Mouse (Mus musculus) kidney, postnatal 36 days (tissue): ENCODE measurements around the gene Pcnp.

Experiments
- DNase-seq, 2 experiments: peaks; one replicate each; pipeline ENCODE4 v3.0.0; 2021 to 2022; ENCODE audit warnings: mixed read lengths in 2 of 2

Pcnp gene

DNA sequence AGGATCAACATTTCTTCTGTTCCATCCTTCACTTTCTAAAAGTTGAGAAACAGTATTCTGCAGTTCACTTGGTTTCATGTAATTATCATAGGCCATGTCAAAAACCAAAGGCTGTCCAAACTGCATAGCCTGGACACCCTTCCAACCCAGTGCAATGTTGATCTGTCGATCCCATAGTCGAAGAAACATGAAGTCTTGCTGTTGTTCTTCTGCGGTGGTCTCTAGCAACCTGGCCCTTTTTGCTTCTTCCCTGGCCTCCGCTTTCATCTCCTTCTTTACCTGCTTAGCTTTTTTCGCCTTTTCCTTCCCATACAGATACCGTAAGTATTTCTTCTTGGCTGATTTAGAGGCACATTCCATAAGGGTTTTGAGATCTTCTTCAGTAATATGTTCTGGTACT is 5.0 kb upstream of the Pcnp start:
- DNase-seq = no peak

DNA sequence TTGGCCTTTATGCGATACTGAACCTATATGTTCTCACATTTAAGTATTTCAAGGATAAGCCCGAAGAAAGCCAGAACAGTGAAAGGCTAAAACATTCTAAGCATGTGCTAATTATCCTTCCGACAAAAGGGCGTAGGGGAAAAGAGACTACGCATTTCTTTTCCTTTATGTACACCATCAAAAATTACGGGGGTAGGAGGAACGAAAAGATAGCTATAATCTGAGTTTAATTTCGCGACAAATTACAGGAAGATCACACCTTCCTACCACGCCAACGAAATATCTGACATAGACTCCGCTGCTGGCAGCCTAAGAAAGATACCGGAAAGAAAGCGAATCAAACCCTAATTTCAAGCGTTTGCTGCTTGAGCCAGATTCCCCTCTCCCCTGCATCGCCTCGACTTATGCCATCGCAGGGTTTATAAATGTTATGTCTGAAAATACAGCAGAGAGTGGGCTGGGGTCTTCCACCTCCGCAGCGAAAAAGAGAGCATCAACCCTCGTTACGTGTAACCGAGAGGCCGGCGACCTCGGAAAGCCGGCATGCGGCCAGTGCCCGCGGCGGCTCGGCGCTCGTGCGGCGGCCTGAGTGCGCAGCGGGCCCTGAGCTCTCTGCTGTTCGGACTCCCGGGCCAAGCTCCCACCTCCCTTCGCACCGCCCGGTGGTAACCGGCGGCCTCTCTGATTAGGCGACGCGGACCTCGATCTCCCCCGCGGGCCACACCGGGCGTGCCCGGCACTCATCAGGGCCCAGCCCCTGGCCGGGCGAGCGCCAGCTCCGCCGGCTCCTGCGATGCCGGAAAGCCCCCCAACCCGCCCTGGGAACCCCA is 602 bp downstream of the Pcnp start:
- DNase-seq = peak; percentile 73 to 76

DNA sequence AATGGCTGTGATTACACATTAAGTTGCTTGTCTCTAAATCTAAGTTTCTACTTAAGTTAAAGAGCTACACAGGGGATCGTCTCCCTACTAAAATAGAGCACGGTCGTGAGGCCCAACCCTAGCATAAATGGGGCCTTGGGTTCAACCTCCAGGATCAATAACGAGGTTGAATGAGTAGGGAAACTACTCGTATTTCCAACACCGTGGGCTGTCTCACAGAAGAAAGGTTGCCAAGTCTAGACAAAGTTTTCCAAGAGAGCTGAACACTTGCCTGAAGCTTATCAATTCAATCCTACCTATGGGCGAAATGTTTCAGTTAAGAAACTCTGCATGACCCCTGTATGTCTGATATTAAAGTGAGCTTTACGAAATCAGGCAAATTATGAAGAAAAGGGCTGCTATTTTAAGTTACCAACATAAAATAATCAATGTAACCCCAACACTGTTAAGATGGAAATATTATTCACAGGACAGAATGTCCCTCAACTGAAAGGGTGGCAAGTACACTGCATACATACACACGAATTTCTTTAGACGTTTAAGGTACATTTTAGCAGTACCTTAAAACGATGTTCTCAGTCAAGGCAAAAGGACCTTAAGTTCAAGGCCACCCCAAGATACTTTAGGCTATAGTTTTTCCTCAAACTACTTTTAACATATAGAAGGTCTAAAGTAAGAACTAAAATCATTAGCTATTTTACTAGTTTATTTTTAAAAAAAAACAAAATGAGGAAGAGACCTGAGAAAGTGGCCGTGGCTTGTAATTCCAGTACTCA is 1.5 kb downstream of the Pcnp start:
- DNase-seq = no peak

DNA sequence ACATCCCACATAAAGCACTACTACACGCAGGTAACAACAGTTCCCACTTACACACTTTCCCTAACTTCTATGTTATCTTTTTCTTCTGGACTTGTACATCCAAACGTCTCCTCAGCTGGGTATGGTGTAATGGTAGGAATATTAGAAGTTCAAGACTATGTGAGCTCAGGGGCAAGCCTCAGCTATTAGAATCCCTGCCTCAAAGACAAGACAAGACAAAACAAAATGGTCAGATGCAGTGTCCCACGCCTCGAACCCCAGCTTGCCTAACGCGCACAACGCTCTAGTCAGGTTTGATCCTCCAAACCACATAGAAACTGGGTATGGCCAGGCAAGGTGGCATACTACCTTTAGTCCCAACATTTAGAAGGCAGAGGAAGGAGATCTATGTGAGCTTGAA is 9.9 kb downstream of the Pcnp start:
- no peak for DNase-seq

DNA sequence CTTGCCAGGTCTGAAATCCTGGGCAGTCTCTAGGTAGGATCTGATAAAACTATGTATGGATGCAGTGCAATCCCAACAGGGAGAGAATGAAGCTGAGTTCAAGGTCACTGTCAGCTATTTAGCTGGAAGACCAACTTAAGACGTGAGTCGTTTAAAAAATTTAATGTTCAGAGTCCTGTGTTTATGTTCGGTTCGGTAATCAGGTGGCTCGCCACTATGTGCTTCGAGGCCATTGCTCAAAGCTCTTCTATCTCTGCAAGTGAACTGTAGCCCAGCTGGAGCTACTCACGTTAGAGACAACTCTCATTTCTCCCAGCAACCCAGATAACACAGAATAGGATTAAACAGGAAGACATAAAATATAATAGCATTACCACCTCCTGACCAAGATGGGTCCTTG is 15.5 kb downstream of the Pcnp start:
- no peak for DNase-seq

DNA sequence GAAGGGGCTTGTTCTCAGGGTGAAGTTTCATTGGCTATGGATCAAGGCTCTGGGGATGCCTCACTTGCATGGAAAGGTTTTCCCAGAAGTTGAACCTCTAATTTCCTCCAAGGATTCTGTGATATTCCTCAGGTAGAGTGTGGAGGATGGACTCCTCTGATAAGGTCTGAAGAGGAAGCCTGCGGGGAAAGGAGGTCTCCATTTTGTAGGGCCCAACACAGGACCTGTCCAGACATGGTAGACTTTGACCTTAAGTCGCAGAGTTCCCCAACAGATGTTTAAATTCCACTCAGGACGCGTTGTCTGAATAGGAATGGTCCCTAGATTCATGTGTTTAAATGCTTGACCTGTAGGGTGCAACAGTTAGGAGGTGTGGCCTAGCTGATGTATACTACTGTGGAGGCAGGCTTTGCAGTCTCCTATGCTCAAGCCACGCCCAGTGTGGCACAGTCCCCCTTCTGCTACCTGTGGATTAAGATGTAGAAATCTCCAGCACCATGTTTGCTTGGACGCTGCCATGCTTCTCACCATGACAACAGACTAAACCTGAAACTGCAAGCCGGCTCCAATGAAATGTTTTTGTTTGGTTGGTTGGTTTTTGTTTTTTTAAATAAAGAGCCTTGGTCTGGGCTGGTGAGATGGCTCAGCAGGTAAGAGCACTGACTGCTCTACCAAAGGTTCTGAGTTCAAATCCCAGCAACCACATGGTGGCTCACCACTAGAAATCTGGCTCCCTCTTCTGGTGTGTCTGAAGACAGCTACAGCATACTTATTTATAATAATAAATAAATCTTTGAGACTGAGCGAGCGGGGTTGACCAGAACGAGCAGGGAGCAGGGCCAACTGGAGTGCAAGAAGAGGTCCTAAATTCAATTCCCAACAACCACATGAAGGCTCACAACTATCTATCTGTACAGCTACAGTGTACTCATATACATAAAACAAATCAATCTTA is 16.5 kb downstream of the Pcnp start:
- no peak for DNase-seq

DNA sequence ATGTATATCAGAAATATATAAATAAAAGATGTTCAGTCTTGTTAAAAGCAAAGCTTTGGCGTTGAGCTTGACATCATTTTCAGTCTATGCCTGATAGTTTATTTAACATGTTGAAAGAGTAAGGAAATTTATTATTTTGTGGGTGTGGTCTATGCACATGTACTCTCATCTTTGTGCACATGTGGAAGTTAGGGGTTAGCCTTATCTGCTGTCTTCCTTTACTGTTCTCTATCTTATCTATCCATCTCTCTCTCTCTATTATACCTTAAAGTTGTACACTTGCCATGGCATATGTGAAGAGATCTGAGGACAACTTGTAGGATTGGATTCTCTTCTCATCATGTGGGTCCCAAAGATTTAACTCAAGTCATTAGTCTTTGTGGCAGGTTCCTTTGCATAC is 20.7 kb downstream of the Pcnp start:
- DNase-seq = no peak

DNA sequence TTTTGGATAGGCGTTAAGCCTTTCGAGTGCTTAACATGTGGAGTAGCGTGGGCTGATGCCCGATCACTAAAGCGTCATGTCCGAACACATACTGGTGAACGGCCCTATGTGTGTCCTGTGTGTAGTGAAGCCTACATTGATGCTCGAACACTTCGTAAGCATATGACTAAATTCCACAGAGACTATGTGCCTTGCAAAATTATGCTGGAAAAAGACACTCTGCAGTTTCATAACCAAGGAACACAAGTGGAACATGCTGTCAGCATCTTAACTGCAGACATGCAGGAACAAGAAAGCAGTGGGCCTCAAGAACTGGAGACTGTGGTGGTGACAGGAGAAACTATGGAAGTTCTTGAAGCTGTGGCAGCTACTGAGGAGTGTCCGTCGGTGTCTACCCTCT is 22.7 kb downstream of the Pcnp start:
- DNase-seq = no peak

DNA sequence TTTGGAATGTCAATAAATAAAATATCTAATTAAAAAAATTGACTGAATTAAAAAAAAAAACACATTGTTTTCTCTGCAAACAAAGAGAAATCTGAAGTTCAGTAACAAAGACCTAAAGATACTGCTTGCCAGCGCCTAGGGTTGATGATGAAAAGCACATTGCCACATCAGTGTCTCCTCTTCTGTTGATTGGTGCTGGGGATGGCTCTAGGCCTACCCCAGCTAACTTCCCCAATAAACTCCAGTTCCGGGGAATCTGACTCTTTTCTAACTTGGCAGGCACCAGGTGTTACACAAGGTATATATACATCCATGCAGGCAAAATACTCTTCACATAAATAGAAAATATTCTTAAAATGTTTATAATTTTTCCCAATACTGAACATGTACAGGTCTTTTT is 35.3 kb downstream of the Pcnp start:
- no peak for DNase-seq

DNA sequence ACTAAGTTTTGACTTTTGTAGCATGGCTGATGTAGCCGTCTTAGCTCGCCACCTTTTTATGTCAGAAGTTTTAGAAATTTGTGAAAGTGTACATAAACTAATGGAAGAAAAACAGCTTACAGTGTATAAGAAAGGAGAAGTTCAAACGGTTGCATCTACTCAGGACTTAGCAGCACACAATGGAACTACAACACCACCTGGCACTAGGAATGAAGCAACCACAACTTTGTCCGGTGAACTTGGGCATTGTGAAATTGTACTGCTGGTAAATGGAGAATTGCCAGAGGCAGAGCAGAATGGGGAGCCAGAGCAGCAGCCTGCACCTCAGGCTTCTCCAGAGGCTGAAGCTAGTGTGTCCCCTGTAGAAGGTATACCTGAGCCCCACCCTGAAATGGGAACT is 39.2 kb downstream of the Pcnp start:
- DNase-seq = no peak

DNA sequence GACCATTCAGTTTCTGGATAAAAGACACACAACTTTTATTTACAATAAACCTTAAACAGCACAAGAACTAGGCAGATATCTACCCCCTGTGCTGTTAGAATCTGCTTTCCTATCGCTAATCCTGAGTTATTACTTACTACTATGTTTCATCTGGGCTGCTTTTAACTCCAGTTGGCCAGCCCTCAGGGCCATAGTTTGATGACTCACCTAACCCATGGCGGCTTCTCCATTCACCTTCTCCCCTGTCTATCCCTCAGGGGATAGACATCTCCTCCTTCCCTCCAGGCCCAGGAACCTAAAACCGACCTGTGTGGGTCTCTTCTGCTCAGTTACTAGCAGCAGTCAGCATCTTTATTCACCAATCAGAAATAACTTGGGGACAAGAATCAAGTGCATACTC is 43.5 kb downstream of the Pcnp start:
- DNase-seq = no peak

DNA sequence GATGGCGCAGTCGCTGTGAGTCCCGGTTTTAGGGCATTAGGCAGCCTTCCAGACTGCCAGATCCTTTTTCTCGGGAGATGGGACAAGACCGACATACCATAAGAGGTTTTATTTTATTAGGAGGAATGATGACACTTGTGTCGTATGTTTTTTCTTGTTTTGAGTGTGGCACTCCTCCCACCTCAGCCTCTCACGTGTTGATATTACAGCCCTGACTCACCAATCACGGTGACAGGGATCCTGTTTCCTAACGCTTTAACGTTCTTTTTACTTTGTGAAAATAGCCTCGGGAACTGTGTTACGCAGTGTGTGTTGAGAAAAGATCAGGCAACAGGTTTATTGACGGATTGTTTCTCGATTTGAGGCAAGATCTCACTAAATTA is 54.6 kb downstream of the Pcnp start:
- DNase-seq = peak; percentile 49 to 57

DNA sequence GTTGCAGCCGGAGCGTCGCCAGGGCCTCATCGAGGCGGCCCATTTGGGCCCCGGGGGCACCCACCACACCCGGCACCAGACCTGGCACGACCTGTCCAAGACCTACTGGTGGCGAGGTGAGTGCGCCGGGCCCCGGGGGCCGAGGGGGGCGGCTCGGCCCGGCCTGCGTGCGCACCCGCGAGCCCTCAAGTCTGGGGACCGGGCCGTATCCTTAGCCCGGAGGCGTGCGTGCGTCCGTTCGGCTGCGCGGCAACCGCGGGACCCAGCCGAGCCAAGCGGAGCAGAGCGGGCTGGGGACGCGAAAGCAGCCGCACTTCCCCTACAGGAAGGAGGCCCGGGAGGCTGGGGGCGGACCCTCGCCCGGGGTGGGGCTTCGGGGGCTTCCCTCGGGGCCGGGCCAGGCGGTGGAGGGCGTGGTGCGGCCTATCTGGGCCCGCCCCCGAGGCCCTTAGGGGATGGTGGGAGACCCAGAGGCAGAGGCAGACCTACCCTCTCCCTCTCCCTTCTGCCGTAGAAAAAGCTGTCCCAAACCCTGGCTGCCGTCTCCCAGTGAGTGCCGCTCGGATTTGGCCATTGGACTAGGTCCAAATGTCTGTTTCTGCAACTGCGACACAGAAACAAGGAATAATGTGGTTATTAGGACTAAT is 55.2 kb downstream of the Pcnp start:
- peak; percentile 94 to 97 for DNase-seq

DNA sequence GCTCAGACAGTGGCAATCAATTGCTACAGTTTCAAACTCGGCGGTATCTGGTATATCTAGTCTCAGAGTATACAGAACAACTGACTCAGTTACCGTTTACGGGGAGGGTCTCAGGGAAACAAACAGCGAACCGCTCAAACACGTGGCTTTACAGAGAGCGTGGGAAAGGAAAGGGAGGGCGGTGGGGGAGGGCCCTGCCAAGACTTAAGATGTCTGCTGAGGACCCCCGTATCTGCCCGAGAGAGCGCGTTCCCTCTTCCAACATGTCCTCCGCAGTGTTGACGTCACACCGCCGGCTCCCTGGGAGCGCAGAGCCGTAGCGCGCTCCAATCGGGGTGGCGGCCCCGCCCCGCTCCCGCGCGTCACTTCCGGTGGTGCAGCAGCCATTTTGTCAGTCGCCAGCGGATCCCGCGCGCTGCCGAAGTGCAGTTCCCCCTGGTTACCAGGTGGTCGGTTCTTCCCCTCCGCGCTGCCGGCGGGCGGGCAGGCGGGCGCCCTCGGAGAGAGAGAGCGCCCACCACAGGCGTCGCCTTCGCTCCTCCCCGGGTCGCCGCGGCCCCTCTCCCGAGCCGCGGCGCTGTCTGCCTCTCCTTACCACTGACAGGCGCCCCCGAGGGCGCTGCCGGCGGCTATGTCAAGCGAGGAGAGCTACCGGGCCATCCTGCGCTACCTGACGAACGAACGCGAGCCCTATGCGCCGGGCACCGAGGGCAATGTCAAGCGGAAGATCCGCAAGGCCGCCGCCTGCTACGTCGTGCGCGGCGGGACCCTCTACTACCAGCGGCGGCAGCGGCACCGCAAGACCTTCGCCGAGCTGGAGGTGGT is 55.9 kb downstream of the Pcnp start, which contains the start of gene Zbtb11:
Gene Zbtb11 (plus strand): TSS at position 453 of the 825 bp plus-strand sequence.
- DNase-seq = peak; percentile 99 to 100

DNA sequence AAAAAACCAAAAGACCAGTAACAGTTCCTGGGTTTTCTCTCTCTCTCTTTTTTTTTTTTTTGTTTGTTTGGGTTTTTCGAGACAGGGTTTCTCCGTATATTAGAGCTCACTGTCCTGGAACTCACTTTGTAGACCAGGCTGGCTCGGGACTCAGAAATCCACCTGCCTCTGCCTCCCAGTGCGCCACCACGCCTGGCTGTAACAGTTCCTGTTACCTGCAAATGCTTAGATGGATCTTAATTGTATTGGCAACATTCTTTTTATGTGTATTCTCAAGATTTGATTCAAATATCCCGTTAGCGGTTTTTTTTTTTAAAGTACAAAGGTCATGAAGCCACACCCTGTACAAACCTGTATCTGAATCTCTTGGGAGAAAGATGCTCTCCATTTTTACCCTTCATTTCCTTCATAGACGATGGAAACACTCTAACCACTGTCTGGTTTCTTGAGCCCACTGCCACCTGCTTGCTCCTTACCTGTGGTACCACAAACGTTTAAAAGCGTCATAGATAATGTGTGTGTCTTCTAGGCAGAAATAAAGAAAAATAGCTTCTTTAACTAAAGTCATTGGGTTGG is 56.8 kb downstream of the Pcnp start:
- DNase-seq = no peak

DNA sequence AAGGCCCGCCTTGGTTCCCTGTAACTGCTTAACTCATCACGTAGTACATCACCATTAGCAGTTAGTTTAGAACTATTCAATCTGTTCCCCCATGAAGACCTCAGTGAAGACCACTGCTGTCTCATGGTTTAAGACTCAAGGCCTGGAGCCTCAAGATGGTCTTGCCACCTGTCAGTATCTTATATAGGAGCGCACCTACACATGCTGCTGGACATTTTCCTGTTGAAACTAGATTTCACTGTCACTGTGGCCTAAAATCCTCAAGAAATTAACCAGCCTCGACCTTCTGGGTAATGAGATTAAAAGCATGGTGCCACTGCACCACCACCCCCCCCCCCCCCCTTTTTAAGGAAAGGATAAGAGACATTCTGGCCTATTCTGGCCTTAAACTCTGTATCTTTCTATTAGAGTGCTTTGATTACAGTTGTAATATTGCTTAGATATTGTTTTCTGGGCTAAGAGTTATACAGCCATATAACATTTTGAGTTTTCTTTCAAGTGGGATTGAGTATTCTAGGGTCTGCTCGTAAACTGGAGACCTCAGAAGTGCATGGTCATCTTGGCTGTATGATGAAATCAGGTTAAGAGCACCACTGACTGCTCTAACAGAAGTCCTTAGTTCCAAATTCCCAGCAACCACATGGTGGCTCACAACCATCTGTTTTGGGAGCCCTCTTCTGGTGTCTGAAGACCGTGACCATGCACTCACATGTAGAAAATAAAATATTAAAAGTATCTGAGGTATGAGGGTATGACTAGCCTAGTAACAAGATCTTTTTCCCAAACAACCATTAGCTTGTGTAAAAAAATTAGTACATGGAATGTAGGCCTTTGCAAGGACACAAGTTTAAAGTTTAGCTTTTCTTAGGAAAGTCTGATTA is 57.6 kb downstream of the Pcnp start:
- no peak for DNase-seq

DNA sequence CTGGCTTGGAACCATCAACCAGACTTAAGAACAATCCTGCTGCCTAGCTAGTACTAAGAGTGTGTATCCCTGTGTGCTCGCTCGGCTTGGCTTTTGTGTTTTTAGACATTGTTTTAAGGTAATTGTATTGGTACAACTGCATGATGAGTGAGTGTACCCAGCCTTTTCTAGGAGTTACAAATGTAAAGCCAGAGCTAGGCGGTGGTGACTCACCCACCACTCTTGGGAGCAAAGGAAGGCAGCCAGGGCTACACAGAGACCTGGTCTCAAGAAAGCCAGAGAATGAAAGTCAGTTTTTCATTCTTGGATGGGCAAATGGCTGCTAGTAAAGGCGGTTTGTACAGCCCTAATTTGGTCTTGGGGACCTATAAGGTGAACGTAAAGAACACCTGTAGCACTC is 59.1 kb downstream of the Pcnp start:
- no peak for DNase-seq

DNA sequence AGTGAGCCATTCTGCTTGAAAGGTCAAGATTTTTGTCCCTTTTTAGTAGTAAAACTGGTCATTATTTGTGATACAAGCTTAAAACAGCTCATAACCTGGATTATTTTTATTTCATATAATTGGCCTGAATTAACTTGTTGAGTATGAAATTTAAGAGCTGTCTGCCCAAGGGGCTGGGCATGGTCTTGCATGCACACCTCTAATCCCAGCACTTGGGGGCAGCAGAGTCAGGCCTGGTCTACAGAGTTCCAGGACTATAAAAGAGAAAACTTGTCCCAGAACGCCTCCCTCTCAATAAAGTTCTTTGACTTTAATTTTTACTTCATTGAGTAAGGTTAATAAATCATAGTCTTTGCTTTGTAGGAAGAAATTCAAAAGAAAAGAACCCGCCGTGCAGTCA is 60.4 kb downstream of the Pcnp start:
- peak; percentile 41 to 73 for DNase-seq

DNA sequence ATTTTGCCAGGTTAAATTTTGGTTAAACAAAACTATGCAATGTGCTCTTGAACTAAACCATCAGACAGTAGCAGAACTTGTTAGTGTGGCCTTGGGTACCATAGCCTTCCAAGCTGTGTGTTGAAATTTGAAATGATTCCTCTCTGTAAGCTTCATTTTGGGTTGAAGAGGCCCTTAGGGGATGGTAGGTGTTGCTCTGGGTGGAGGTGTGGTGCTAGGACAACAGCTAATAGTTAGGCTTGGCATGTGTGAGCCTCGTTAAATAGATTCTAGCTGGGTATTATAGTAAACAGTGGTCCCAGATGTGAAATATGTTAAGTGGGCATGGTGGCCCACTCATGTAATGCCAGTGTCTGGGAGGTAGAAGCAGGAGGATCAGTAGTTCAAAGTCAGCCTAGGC is 62.3 kb downstream of the Pcnp start:
- no peak for DNase-seq

DNA sequence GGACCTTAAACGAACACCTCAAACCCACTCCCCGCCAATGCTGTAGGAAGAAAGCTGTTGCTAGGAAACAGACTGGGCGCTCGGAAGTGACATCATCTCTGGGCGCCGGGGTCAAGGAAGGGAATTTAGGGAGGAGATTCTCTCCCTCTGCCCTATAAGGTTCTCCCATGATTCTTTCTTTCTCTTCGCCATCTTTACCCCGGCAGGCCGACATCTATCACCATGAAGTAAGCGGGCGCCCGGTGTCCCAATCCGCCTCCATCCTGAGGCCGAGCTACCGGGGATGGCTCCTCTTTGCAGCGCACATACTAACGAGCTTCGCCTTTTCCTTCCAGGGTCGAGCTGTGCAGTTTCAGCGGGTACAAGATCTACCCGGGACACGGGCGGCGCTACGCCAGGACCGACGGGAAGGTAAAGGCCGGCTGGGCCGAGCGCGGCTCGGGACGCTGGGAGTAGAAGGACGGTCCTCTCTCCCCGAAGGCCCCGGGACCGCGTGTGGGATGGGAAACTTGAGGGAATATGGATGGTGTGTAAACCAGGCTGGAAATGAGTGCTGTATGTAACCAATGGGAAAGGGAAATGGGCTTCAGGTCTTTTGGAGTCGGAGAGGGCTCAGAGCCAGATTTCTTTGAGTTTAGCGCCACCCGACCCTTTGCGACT is 63.2 kb downstream of the Pcnp start, which contains the start of gene Rpl24:
Gene Rpl24 (plus strand): TSS at position 64 of the 660 bp plus-strand sequence.
- DNase-seq = peak; percentile 96 to 98
